Mouse (Mus musculus) embryonic fibroblast, embryonic 13.5 days (primary cell): ENCODE data around the gene Itpka. TPM values are rescaled to one million over a fixed set of nuclear protein-coding genes. Genes with fewer than 3 reads are reported as not detected.
"Not testable (repeated sequence)": the region's sequence is repeated elsewhere in the genome, so short reads cannot be mapped to it uniquely, and the experiment has no call there.

Experiments used
- H3K27ac ChIP-seq: 2 replicates; pipeline ENCODE4 v1.5.1; 2012; ENCODE audit warnings: low read length, control low read depth, inconsistent platforms; ENCODE audit not compliant: insufficient read depth
- H3K4me1 ChIP-seq: 2 replicates; pipeline ENCODE4 v1.6.1; 2011; ENCODE audit warnings: low read length; ENCODE audit not compliant: control insufficient read depth, insufficient read depth
- H3K4me3 ChIP-seq: 2 replicates; pipeline ENCODE4 v1.5.1; 2011; ENCODE audit warnings: mild to moderate bottlenecking, control low read depth, low read length; ENCODE audit not compliant: insufficient read depth
- CTCF ChIP-seq: IDR thresholded peaks from 2 replicates; pipeline ENCODE4 v1.5.1; 2011; ENCODE audit warnings: mild to moderate bottlenecking, control low read depth, low read length, moderate library complexity, borderline replicate concordance; ENCODE audit not compliant: insufficient read depth
- POLR2A ChIP-seq: IDR thresholded peaks from 2 replicates; pipeline ENCODE4 v1.6.1; 2011; ENCODE audit warnings: low read depth, mild to moderate bottlenecking, control low read depth, low read length, moderate library complexity
- polyA plus RNA-seq: library from polyadenylated mRNA; stranded (reverse); fragments of >200 nt; gene quantifications from 2 replicates; pipeline ENCODE4 v1.2.4, GENCODE M21; 2011; ENCODE audit warnings: low read depth; ENCODE audit not compliant: missing spikeins, insufficient read length

Itpka gene
- polyA plus RNA-seq: not detected in 2 replicates

DNA sequence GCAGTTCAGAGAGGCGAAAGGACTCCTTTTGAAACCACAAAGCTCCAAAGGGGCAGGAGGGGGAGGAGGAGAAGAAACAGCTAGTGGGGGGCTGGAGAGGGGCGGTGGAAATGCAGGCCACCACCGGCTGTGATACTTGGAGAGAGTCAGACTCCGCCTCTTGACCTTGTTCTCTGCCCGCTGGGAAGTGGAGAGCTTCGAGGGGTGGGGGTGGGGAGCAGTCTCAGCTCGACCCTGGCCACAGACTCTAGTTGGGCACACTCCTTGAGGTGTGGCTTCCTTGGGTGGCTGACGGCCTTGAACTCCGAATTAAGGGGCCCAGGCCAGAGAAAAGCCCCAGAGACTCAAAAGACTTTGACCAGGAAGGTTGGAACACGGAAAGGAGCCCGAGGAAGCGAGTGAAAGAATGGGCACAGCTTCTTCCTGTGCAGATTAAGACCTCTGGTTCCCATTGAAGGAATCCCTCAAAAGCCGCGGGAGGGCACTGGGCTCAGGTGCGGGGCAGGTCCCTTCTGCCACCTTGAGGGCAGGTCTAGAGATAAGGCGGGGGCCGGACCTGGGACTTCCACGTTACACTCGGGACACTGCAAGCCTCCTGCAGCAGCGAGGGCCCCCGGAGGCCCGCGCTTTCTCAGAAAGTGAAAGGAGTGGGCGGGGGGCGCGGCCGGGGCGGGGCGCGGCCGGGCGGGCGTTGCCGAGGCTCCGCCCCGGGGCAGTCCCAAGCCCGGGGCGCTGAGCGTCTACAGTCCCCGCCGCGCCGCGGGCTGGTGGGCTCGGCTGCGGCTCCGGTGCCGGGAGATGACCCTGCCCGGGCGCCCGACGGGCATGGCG, at the start of gene Itpka:
TSS of gene Itpka (plus strand) at position 757 of the 831 bp plus-strand sequence.
- Histone ChIP-seq H3K4me3 (peak within 1 kb of the TSS; percentile 80), H3K4me1 (no peaks in the 10 kb centered on the region), H3K27ac (no peak within 1 kb of the TSS)
- TF ChIP-seq CTCF (no peak), POLR2A (peak; percentile 53)

DNA sequence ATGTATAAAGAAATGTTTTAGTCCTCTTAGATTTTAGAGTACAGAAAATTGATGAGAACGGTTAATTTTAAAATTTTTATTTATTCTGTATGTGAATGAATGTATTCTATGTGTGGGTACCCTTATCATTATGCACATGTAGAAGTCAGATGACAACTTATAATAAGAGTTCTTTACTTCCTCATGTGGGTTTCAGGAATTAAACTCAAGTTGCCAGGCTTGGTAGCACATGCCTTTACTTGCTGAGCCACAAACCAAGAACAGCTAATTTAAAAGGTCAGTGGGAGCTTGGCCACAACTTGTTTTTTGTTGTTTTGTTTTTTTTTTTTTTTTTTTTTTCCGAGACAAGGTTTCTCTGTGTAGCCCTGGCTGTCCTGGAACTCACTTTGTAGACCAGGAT, 47.3 kb upstream of the Itpka start:
- Histone ChIP-seq H3K4me3 (no peak overlapping the region), H3K27ac (no peak overlapping the region), H3K4me1 (no peaks in the 10 kb centered on the region)
- TF ChIP-seq POLR2A: no peak
- no peak for TF ChIP-seq CTCF

- H3K27ac ChIP-seq: no peak overlapping the region
- no peaks in the 10 kb centered on the region for H3K4me1 ChIP-seq
- TF ChIP-seq POLR2A: no peak
- no peak for TF ChIP-seq CTCF
- no peak overlapping the region for H3K4me3 ChIP-seq
These were observed 46.0 kb upstream of the Itpka start for GRCm38 (mm10) chr2:119696111-119696510.

DNA sequence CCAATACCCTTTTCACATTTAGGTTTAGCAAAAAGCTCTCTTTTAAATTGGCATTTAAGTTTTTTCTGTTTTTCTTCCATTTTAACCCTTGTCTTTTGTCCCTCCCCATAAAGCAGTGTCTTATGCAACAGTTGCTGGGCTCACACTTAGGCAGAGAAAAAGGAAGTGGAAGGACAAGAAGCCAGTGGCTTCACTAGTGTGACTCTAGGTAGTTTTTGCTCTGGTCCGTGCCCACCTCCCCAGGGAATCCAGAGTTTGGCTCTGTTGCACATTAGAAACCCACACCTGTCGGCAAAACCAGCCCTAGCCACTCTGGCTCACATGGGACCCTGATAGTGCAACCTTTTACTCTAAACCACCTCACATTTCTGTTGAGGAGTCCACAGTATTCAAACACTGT, 43.7 kb upstream of the Itpka start:
- Histone ChIP-seq H3K4me3 (no peak overlapping the region), H3K27ac (no peak overlapping the region), H3K4me1 (no peaks in the 10 kb centered on the region)
- TF ChIP-seq POLR2A (no peak), CTCF (no peak)

DNA sequence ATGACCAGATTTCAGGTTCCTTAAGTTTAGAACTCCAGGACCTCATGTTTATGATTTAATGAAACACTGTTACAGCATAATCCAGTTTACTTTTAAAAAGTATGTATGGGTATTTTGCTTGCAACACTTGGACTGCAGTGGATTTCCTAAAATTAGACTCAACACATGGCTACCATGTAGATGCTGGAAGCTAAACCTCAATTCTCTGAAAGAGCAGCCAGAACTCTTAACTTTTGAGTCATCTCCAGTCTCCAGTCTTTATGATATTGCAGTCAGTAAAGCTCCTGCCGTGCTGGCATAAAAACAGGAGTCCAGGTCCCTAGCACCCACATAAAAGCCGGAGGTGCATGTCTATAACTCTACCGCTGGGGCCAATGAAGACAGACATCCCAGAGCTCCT, 42.2 kb upstream of the Itpka start:
- TF ChIP-seq POLR2A (no peak), CTCF (no peak)
- H3K4me1 ChIP-seq: no peaks in the 10 kb centered on the region
- no peak overlapping the region for H3K4me3 ChIP-seq
- H3K27ac ChIP-seq: no peak overlapping the region

GRCm38 (mm10) chr2:119703171-119703570, 39.0 kb upstream of the Itpka start:
- no peaks in the 10 kb centered on the region for H3K4me1 ChIP-seq

GRCm38 (mm10) chr2:119707676-119708075, 34.5 kb upstream of the Itpka start:
- TF ChIP-seq POLR2A (no peak), CTCF (no peak)
- no peak overlapping the region for H3K4me3 ChIP-seq
- no peaks in the 10 kb centered on the region for H3K4me1 ChIP-seq
- H3K27ac ChIP-seq: no peak overlapping the region

More at GRCm38 (mm10) chr2:119703171-119703570, 39.0 kb upstream of the Itpka start:
- no peak for TF ChIP-seq POLR2A
- no peak for TF ChIP-seq CTCF
- Histone ChIP-seq H3K27ac (no peak overlapping the region), H3K4me3 (no peak overlapping the region)

DNA sequence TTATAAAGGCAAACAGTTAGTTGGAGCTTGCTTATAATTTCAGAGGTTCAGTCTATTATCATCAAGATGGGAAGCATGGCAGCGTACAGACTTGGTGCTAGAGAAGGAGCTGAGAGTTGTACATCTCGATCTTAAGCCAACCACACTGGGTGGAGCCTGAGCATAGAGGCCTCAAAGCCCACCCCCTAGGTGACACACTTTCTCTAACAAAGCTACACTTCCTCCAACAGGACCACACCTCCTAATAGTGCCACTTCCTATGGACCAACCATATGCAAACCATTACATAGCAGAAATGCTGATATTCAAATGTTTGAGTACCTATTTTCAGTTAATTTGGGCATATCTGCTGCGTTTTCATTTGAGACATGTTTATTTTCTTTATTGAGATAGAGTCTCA, 32.1 kb upstream of the Itpka start:
- no peak overlapping the region for H3K27ac ChIP-seq
- no peak for TF ChIP-seq POLR2A
- no peak for TF ChIP-seq CTCF
- no peaks in the 10 kb centered on the region for H3K4me1 ChIP-seq
- no peak overlapping the region for H3K4me3 ChIP-seq

DNA sequence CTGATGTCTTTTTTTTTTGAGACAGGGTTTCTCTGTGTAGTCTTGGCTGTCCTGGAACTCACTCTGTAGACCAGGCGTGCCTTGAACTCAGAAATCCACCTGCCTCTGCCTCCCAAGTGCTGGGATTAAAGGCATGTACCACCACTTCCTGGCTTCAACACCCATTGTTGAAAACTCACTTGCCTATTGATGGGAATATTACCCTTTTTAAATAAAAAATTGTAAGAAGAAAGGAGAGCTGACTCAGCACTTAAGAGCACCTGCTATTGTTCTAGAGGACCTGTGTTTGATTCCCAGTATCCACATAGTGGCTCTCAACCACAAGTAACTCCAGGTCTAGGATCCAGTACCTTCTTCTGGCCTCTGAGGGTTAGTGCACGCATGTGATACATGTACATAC, 26.3 kb upstream of the Itpka start:
- H3K4me3 ChIP-seq, H3K27ac ChIP-seq, H3K4me1 ChIP-seq: not testable (repeated sequence)

DNA sequence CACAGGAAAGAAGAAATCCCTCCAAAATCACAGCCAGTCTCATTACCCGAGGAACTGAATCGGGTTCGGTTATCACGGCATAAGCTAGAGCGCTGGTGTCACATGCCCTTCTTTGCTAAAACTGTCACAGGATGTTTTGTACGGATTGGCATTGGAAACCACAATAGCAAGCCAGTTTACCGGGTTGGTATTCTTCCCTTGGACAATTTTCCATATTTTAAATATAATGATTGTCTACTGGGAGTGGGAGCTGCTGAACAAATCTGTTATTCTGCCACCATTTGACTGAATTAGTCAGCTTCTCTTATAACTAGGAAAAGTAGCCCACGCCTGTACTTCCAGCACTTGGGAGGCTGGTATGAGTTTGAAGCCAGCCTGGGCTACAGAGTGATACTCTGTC, 21.1 kb upstream of the Itpka start:
- Histone ChIP-seq H3K4me1 (no peaks in the 10 kb centered on the region), H3K4me3 (no peak overlapping the region), H3K27ac (no peak overlapping the region)
- TF ChIP-seq POLR2A (no peak), CTCF (no peak)
